Mouse (Mus musculus) v-Abl transformed pro-B cells (cell line): ENCODE data around the gene Tbx19.

Source experiments
- in situ Hi-C, 2 experiments: fragments of 400-800 bp; cut with MboI; formaldehyde crosslinking; loops; one replicate each; pipeline ENCODE4 v1.15.1; 2025; ENCODE audit not compliant: unreplicated experiment in 2 of 2

Tbx19 gene

DNA sequence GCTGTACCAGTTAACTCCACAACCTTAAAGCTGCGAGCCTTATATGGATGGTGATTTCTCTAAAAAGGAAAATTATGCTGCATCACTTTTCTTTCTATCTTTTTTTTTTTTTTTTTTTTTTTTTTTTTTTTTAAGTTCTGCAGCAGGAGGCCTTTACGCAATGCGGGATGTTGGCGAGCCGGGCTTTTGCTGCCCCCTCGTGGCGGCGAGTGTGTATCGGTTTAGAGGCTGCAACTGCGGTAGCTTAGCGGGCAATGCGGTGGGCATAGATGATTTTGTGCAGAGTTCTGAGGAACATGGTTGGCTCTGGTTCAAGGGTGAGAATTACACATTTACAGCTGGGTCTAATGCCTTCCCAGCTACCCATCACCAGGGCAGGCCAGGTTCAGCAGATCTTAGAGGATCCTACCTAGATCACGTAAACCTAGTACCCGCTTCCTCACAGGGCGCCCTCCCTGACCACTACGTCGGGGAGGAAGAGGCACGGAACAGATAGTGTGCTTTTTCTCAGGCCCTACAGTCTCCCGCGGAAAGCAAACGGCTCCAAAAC is 40.1 kb downstream of the Tbx19 start:
- in situ Hi-C loops = loop anchor here (5.0 to 25.0 kb wide), 6 partner anchors 97 to 1108 kb away; no protein-coding TSS in a partner anchor

DNA sequence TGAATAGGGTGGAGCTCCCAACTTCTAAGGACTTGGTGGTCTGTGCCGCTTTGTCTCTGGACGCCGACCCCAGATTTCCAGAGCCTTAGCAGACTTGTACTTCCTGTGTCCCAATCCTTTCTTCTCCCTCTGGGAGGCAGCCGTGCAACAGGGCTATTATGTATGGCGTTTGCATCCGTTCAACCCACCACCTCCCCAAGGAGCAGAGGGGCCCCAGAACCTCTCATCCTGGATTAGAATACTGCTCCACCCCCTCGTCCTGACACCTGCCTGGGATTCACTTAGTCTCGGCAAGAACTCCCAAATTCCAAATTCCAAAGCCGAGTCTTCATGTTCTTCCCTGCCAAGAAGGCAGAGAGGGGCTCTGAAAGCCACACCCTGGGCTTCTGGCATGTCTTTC is 40.8 kb downstream of the Tbx19 start:
- in situ Hi-C loops = loop anchor here (5.0 to 25.0 kb wide), 6 partner anchors 98 to 1107 kb away; no protein-coding TSS in a partner anchor

DNA sequence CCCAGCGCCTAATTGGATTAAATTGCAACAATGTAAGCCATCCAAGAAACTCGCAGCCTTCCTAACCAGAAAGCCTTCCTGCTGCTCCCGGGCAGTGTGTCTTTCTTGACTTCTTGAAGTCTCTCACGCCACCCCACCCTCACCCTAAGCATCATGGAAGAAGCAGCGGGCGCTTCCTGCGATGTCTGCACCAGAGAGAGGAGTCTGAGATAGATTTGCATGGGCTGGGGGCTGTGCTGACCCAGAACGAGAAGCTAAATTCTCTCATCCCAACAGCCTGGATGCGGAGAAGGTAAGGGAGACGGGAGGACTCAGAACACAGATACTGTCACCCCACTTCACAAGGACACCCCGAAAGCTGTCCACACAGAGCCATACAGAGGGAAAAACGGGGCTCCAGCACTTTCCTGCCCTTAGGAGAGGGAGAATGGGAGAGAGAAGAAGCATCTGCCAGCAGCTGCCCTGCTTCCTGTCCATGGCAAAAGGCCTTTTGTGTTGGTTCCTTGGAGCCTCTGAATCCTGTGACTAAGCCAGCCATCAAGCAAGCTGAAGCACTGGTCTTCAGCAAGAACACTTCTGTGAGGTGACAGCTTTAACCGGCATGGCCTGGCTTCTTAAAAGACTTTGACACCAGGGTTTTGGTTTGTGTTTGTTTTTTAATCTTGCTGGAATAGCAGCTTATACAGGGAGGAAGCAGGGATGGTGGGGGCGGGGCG is 41.4 kb downstream of the Tbx19 start:
- in situ Hi-C loops = loop anchor here (25.0 kb wide), 2 partner anchors 468 to 1107 kb away; no protein-coding TSS in a partner anchor

- in situ Hi-C loops = loop anchor here (5.0 to 25.0 kb wide), 3 partner anchors 208 to 1102 kb away; no protein-coding TSS in a partner anchor
Measured at GRCm38 (mm10) chr1:165114460-165115175, 46.0 kb downstream of the Tbx19 start.

GRCm38 (mm10) chr1:165113700-165114099 is 46.9 kb downstream of the Tbx19 start:
- in situ Hi-C loops = loop anchor here (5.0 to 25.0 kb wide), 3 partner anchors 209 to 1101 kb away; no protein-coding TSS in a partner anchor

DNA sequence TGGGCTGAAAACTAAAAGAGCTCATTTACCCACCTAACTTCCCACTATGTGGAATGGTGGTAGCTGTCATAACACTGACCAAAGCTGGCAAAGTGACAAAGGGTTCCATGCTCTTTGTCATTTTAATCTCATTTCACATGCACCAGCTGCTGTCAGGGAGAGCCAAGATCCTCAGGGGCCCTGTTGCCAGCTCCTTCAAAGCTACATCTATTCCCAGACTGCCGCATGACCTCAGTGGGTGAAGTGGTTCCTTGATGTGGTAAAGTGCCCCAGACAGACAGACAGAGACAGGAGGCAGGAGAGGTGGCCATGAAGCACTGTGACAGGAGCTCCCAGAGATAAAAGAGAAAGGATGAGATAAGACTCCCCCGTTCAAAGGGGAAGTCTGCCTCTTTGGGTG is 49.9 kb downstream of the Tbx19 start:
- in situ Hi-C loops = loop anchor here (5.0 to 25.0 kb wide), 3 partner anchors 212 to 1098 kb away; no protein-coding TSS in a partner anchor

GRCm38 (mm10) chr1:165109135-165109534 is 51.4 kb downstream of the Tbx19 start:
- in situ Hi-C loops = loop anchor here (10.0 to 25.0 kb wide), 3 partner anchors 466 to 1097 kb away; no protein-coding TSS in a partner anchor

GRCm38 (mm10) chr1:165108477-165108876 is 52.1 kb downstream of the Tbx19 start:
- in situ Hi-C loops = loop anchor here (10.0 to 25.0 kb wide), 3 partner anchors 466 to 1096 kb away; no protein-coding TSS in a partner anchor

- in situ Hi-C loops = loop anchor here (10.0 to 25.0 kb wide), 3 partner anchors 469 to 1094 kb away; no protein-coding TSS in a partner anchor
Measured at GRCm38 (mm10) chr1:165106011-165106385, 54.6 kb downstream of the Tbx19 start.

GRCm38 (mm10) chr1:165105270-165106010 is 55.1 kb downstream of the Tbx19 start:
- in situ Hi-C loops = loop anchor here (10.0 to 25.0 kb wide), 3 partner anchors 469 to 1093 kb away; no protein-coding TSS in a partner anchor

- in situ Hi-C loops = loop anchor here (10.0 to 25.0 kb wide), 3 partner anchors 470 to 1092 kb away; no protein-coding TSS in a partner anchor
Measured at GRCm38 (mm10) chr1:165104707-165105259, 55.8 kb downstream of the Tbx19 start.

GRCm38 (mm10) chr1:165099569-165099968 is 61.0 kb downstream of the Tbx19 start:
- in situ Hi-C loops = no loop called here

GRCm38 (mm10) chr1:165094871-165095270 is 65.7 kb downstream of the Tbx19 start:
- in situ Hi-C loops = no loop called here

- in situ Hi-C loops = no loop called here
Measured at GRCm38 (mm10) chr1:165091721-165092120, 68.9 kb downstream of the Tbx19 start.

GRCm38 (mm10) chr1:165089556-165089955 is 71.0 kb downstream of the Tbx19 start:
- in situ Hi-C loops = no loop called here
